Comparison of ENCODE assay signal across 18 mouse cellular contexts in the genomic region with DNA sequence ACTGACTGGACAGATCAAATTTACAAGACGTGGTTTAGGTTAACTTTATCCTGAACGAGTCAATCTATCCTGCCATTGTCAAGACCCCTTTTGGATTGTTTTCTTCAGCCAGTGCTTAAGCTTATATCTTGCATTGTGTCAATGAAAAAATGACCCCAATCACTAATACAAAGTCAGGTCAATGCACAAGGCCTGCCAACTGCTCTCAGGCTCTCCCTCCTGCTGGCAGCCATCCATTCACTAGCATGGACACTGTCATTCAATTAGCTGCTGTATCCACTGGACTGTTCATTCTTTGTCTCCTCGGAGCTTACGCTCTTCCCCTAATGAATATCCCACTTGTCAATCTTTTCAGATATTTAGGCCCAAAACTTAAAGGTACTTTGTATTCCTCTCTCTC. TPM values are rescaled to one million over a fixed set of nuclear protein-coding genes. Genes with fewer than 3 reads are reported as not detected.
DNase-seq lines count a peak whose midpoint lies in the region; ATAC-seq lines count a peak whose summit lies in the region.
"Had no signal": no experiment of that assay in that cellular context is flagged by ENCODE, and none has a peak within 500 bp of the region (broad histone marks: within the 10 kb centered on the region; RNA-seq: fewer than 3 reads in every experiment).

No protein-coding gene starts in this region.

- ATAC-seq in forebrain, embryonic 14.5 days = peak; percentile 63
- no peak for ATAC-seq in forebrain, embryonic 15.5 days (replicated peaks)
- peak; percentile 80 for ATAC-seq in midbrain, embryonic 12.5 days (ENCODE audit: low FRiP score, low read depth)
- ATAC-seq in intestine, embryonic 16.5 days = no peak
- ATAC-seq: intestine, postnatal 0 days had no signal

- no peak overlapping the region for H3K4me3 ChIP-seq in forebrain, embryonic 14.5 days (ENCODE audit: low read depth, low read length)
- no peak overlapping the region for H3K4me3 ChIP-seq in forebrain, embryonic 15.5 days
- H3K4me3 ChIP-seq in midbrain, embryonic 12.5 days = no peak overlapping the region
- no peak overlapping the region for H3K4me3 ChIP-seq in intestine, embryonic 16.5 days (ENCODE audit: low read length)
- H3K4me3 ChIP-seq: megakaryocyte, embryonic 14.5 days had no signal

- 0 out of 2 replicates have a peak, but pooled peaks cover 4% of the 10 kb centered on the region for H3K36me3 ChIP-seq in forebrain, embryonic 14.5 days (ENCODE audit: control insufficient read depth, insufficient read depth, low read length)
- no peaks in the 10 kb centered on the region for H3K36me3 ChIP-seq in forebrain, embryonic 15.5 days
- H3K36me3 ChIP-seq in midbrain, embryonic 12.5 days = peaks cover 21% of the 10 kb centered on the region
- H3K36me3 ChIP-seq in intestine, embryonic 16.5 days (ENCODE audit: control insufficient read depth, insufficient read depth, low read length) = no peaks in the 10 kb centered on the region; the same call in 1 of the 2 replicates

- H3K4me1 ChIP-seq in forebrain, embryonic 14.5 days (ENCODE audit: control insufficient read depth, insufficient read depth, low read length) = peaks cover 9% of the 10 kb centered on the region
- peaks cover 4% of the 10 kb centered on the region; the same call in 1 of the 2 replicates for H3K4me1 ChIP-seq in forebrain, embryonic 15.5 days
- H3K4me1 ChIP-seq in midbrain, embryonic 12.5 days = peaks cover 20% of the 10 kb centered on the region
- no peaks in the 10 kb centered on the region for H3K4me1 ChIP-seq in intestine, embryonic 16.5 days (ENCODE audit: control insufficient read depth, insufficient read depth, low read length)
- H3K4me1 ChIP-seq: megakaryocyte, embryonic 14.5 days had no signal

- no peak overlapping the region for H3K9ac ChIP-seq in forebrain, embryonic 14.5 days (ENCODE audit: low read length)
- H3K9ac ChIP-seq in forebrain, embryonic 15.5 days (replicated peaks) = no peak overlapping the region
- H3K9ac ChIP-seq in midbrain, embryonic 12.5 days (replicated peaks) = no peak overlapping the region
- no peak overlapping the region for H3K9ac ChIP-seq in intestine, embryonic 16.5 days (ENCODE audit: low read depth, low read length)
- H3K9ac ChIP-seq: lung, embryonic 14.5 days had no signal

- no peak overlapping the region for H3K27ac ChIP-seq in forebrain, embryonic 14.5 days (ENCODE audit: low read depth, low read length)
- no peak overlapping the region for H3K27ac ChIP-seq in forebrain, embryonic 15.5 days (replicated peaks)
- H3K27ac ChIP-seq in midbrain, embryonic 12.5 days (replicated peaks) = no peak overlapping the region
- H3K27ac ChIP-seq in intestine, embryonic 16.5 days (ENCODE audit: low read length) = no peak overlapping the region

- no peak overlapping the region for H3K4me2 ChIP-seq in forebrain, embryonic 14.5 days (ENCODE audit: low read length)
- H3K4me2 ChIP-seq in forebrain, embryonic 15.5 days (replicated peaks) = no peak overlapping the region
- H3K4me2 ChIP-seq in midbrain, embryonic 12.5 days (replicated peaks) = peak overlapping the region; percentile 25; the same call in 1 of the 2 replicates
- no peak overlapping the region for H3K4me2 ChIP-seq in intestine, embryonic 16.5 days (ENCODE audit: low read depth, low read length)
- H3K4me2 ChIP-seq: heart, embryonic 11.5 days; lung, embryonic 14.5 days had no signal

- no peaks in the 10 kb centered on the region for H3K27me3 ChIP-seq in forebrain, embryonic 14.5 days (replicated peaks; ENCODE audit: control insufficient read depth, insufficient read depth, low read length)
- no peaks in the 10 kb centered on the region for H3K27me3 ChIP-seq in forebrain, embryonic 15.5 days
- H3K27me3 ChIP-seq in midbrain, embryonic 12.5 days = no peaks in the 10 kb centered on the region
- H3K27me3 ChIP-seq in intestine, embryonic 16.5 days (replicated peaks; ENCODE audit: control insufficient read depth, insufficient read depth, low read length) = no peaks in the 10 kb centered on the region

- peak; percentile 45 for DNase-seq in forebrain, embryonic 14.5 days (ENCODE audit: low spot score)
- DNase-seq in MN1 (ENCODE audit: low spot score) = peak; percentile 53
- peak; percentile 73 for DNase-seq in embryo, embryonic 10 days (ENCODE audit: low spot score)
- DNase-seq in lung, postnatal 10 days = no peak
- no peak for DNase-seq in thymus, postnatal 36 days
- DNase-seq: adrenal gland, postnatal 36 days; cerebellum, adult 9-10 months; gastrocnemius, postnatal 36 days; heart, postnatal 36 days; layer of hippocampus, postnatal 36 days; lung, embryonic 14.5 days; right cerebral cortex, postnatal 25 days had no signal

- WGBS in forebrain, embryonic 14.5 days = 6% methylated on average over 4 of the region's 4 CpGs
- WGBS in forebrain, embryonic 15.5 days = 12% methylated on average over 4 of the region's 4 CpGs
- 20% methylated on average over 4 of the region's 4 CpGs for WGBS in midbrain, embryonic 12.5 days
- WGBS in intestine, embryonic 16.5 days = 74% methylated on average over 4 of the region's 4 CpGs

- H3K9me3 ChIP-seq in forebrain, embryonic 14.5 days (replicated peaks; ENCODE audit: control insufficient read depth, low read length) = no peaks in the 10 kb centered on the region
- no peaks in the 10 kb centered on the region for H3K9me3 ChIP-seq in forebrain, embryonic 15.5 days
- H3K9me3 ChIP-seq in midbrain, embryonic 12.5 days = 0 out of 2 replicates have a peak, but pooled peaks cover 5% of the 10 kb centered on the region
- no peaks in the 10 kb centered on the region for H3K9me3 ChIP-seq in intestine, embryonic 16.5 days (ENCODE audit: control insufficient read depth, low read length)

RNA-seq across cellular contexts. Expression of gene Tmem30a, which starts 30.1 kb away (rescaled TPM):
- 91.2 and 108 TPM in 2 replicates for polyA plus RNA-seq in forebrain, embryonic 14.5 days (2014; fragmentation: Nextera tagmentation; extraction: Ambion mirVana)
- polyA plus RNA-seq in forebrain, embryonic 15.5 days (2015; fragmentation: Nextera tagmentation; extraction: Ambion mirVana) = 105 and 110 TPM in 2 replicates
- polyA plus RNA-seq in midbrain, embryonic 12.5 days (2016; fragmentation: Nextera tagmentation; extraction: Ambion mirVana) = 97.1 and 104 TPM in 2 replicates
- 58.0 and 64.2 TPM in 2 replicates for polyA plus RNA-seq in intestine, embryonic 16.5 days (2015; fragmentation: Nextera tagmentation; extraction: Ambion mirVana)

Comparison
In these comparisons a context has a peak if more than half of its experiments do, and no peak if none do; other contexts are left out.
1. ATAC-seq: peak in forebrain, embryonic 14.5 days (single experiment) and midbrain, embryonic 12.5 days (single experiment); none in forebrain, embryonic 15.5 days (single experiment) and intestine, embryonic 16.5 days (single experiment).
2. DNase-seq: peak in forebrain, embryonic 14.5 days (single experiment), MN1 (single experiment) and embryo, embryonic 10 days (single experiment); none in lung, postnatal 10 days (single experiment) and thymus, postnatal 36 days (0 of 2).